Mouse (Mus musculus) heart, postnatal 0 days (tissue): ENCODE data around the gene Fam174b.

ENCODE experiments used
- CTCF ChIP-seq: IDR thresholded peaks from 2 replicates; pipeline ENCODE4 v1.5.1; 2016; ENCODE audit warnings: antibody characterized with exemption, control low read depth, low read depth
- EP300 ChIP-seq: IDR thresholded peaks from 2 replicates; pipeline ENCODE4 v1.6.1; 2016; ENCODE audit warnings: antibody characterized with exemption, low read depth

GRCm38 (mm10) chr7:73715928-73716749 lies 24.0 kb upstream of the Fam174b start:
- TF ChIP-seq CTCF: no peak
- TF ChIP-seq EP300: no peak
